ENCODE assay signal across 20 mouse cellular contexts in the genomic region with DNA sequence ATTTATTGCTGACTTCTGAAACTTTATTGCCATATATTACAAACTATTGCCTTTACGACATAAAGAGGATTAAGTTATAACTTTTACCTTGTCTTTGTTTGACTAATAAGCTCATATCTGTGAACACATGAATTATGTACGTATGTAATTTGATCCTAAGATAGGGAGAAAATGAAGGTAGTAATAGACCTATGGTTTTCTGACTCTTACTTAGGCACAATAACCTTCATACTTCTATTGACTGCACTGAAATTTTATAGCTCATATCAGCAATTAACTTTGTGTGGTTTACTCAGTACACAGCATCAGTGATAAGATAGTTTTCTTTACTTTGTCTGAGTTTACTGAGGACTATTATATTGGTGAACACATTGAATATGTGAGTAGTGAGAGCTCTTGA.
"Had no signal": no experiment of that assay in that cellular context is flagged by ENCODE, and none has a peak within 500 bp of the region (broad histone marks: within the 10 kb centered on the region; RNA-seq: fewer than 3 reads in every experiment).

No protein-coding gene starts in this region.

- H3K4me1 ChIP-seq: midbrain, embryonic 12.5 days; neural tube, embryonic 15.5 days had no signal

- H3K27me3 ChIP-seq: midbrain, embryonic 12.5 days; neural tube, embryonic 13.5 days; neural tube, embryonic 15.5 days had no signal

- H3K4me2 ChIP-seq: lung, embryonic 14.5 days; midbrain, embryonic 12.5 days; neural tube, embryonic 13.5 days; neural tube, embryonic 15.5 days had no signal

- H3K4me3 ChIP-seq: midbrain, embryonic 10.5 days; midbrain, embryonic 12.5 days; myocyte; neural tube, embryonic 13.5 days; neural tube, embryonic 15.5 days had no signal

- DNase-seq: lung, adult 18-20 months; lung, embryonic 14.5 days; lung, postnatal 10 days; lung, postnatal 4 days; midbrain, embryonic 14.5 days; retina, postnatal 1 day; right cerebral cortex, adult 18-20 months; right cerebral cortex, postnatal 25 days; right cerebral cortex, postnatal 4 days; spleen, adult 18-20 months; thymus, adult 18-20 months; thymus, postnatal 25 days; thymus, postnatal 4 days had no signal

- H3K36me3 ChIP-seq: midbrain, embryonic 10.5 days; midbrain, embryonic 12.5 days; neural tube, embryonic 13.5 days; neural tube, embryonic 15.5 days had no signal

- H3K9ac ChIP-seq: liver, embryonic 14.5 days; lung, embryonic 14.5 days; midbrain, embryonic 12.5 days; neural tube, embryonic 13.5 days; neural tube, embryonic 15.5 days had no signal

- H3K27ac ChIP-seq: liver, embryonic 14.5 days; midbrain, embryonic 10.5 days; midbrain, embryonic 12.5 days; neural tube, embryonic 13.5 days; neural tube, embryonic 15.5 days had no signal

- H3K9me3 ChIP-seq: midbrain, embryonic 10.5 days; midbrain, embryonic 12.5 days; neural tube, embryonic 13.5 days; neural tube, embryonic 15.5 days had no signal

- ATAC-seq: midbrain, embryonic 16.5 days had no signal
